Mouse (Mus musculus) lung, adult 2 months (tissue): Measurements from ENCODE around the gene Atxn7.

ENCODE experiments used
- CTCF ChIP-seq: fragments of 200-500 bp; IDR thresholded peaks from 2 replicates; pipeline ENCODE4 v1.5.1; 2011; ENCODE audit warnings: mild to moderate bottlenecking, low read length, control low read depth; ENCODE audit not compliant: insufficient read depth
- POLR2A ChIP-seq: fragments of 200-500 bp; IDR thresholded peaks from 2 replicates; pipeline ENCODE4 v1.6.1; 2011; ENCODE audit warnings: low read depth, mild to moderate bottlenecking, control low read depth, low read length, borderline replicate concordance; ENCODE audit errors: extremely low read depth

DNA sequence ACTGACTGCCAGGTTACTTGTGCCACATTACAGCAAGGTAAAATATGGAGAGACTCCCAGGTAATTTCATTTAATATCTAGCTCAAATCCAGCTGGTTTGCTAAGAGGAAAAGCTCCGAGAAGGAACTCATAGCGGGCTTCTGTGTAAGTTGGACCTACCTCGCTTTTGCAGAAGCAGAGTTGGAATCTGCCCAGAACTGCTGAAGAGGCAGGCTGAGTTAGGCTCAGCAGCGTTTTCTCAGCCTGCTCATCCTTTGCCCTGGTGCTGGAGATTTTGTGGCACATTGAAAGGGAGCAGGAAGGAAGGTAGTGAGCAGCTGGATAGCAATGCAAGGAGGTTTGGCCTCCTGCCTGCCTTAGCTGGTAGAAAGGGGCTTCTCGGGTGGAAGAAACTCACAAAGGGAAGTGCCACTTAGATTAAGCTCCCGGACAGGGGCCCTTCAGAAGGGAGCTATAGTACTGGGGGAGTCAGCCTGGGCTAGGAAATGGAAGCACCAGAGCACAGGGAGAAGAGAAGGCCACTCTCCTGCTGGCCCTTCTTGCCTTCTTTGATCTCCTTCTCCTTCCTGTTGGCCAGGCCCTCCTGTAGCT lies 10.5 kb downstream of the Atxn7 start:
- TF ChIP-seq CTCF (no peak), POLR2A (no peak)
